Mouse (Mus musculus): ENCODE measurements around the gene Fip1l1. TPM values are rescaled to one million over a fixed set of nuclear protein-coding genes. Genes with fewer than 3 reads are reported as not detected.

The Fip1l1 gene
- polyA plus RNA-seq, 1 experiment from 2014 or later, result 92.6 TPM

- no peak overlapping the region for H3K9ac ChIP-seq
- no peak overlapping the region for H3K4me3 ChIP-seq (ENCODE audit: low read depth, low read length)
- 79% methylated on average over 4 of the region's 4 CpGs for WGBS
- H3K4me2 ChIP-seq, result no peak overlapping the region
- DNase-seq (no peak), ATAC-seq (ENCODE audit: insufficient read depth) (no peak)
- no peak for TF ChIP-seq CTCF (IDR thresholded peaks at IDR 0.05; ENCODE audit: low read depth)
- no peaks in the 10 kb centered on the region; the same call in 1 of the 2 replicates for H3K9me3 ChIP-seq (ENCODE audit: low read depth, low read length)
- no peak overlapping the region for H3K27ac ChIP-seq (ENCODE audit: low read depth)
- no peaks in the 10 kb centered on the region for H3K27me3 ChIP-seq (ENCODE audit: insufficient read depth, low read length)
- H3K36me3 ChIP-seq (ENCODE audit: insufficient read depth), result no peaks in the 10 kb centered on the region
- H3K4me1 ChIP-seq (ENCODE audit: insufficient read depth), result no peaks in the 10 kb centered on the region
Measured at GRCm38 (mm10) chr5:74640504-74640903, 105.3 kb downstream of the Fip1l1 start.

GRCm38 (mm10) chr5:74641000-74641399, 105.8 kb downstream of the Fip1l1 start:
- DNase-seq, result peak; percentile 80
- 49% methylated on average over 6 of the region's 6 CpGs for WGBS

GRCm38 (mm10) chr5:74642291-74642690, 107.0 kb downstream of the Fip1l1 start:
- Histone ChIP-seq H3K27me3 (ENCODE audit: insufficient read depth, low read length) (no peaks in the 10 kb centered on the region), H3K9me3 (ENCODE audit: low read depth, low read length) (no peaks in the 10 kb centered on the region; the same call in 1 of the 2 replicates), H3K4me3 (ENCODE audit: low read depth, low read length) (no peak overlapping the region), H3K27ac (ENCODE audit: low read depth) (no peak overlapping the region), H3K36me3 (ENCODE audit: insufficient read depth) (no peaks in the 10 kb centered on the region), H3K9ac (no peak overlapping the region), H3K4me1 (ENCODE audit: insufficient read depth) (no peaks in the 10 kb centered on the region), H3K4me2 (no peak overlapping the region)
- ATAC-seq (ENCODE audit: insufficient read depth) (no peak), DNase-seq (no peak)
- no peak for TF ChIP-seq CTCF (IDR thresholded peaks at IDR 0.05; ENCODE audit: low read depth)
- 42% methylated on average over 2 of the region's 2 CpGs for WGBS

More at GRCm38 (mm10) chr5:74641000-74641399, 105.8 kb downstream of the Fip1l1 start:
- H3K9ac ChIP-seq, result no peak overlapping the region
- no peak overlapping the region for H3K27ac ChIP-seq (ENCODE audit: low read depth)
- no peaks in the 10 kb centered on the region for H3K36me3 ChIP-seq (ENCODE audit: insufficient read depth)
- H3K4me1 ChIP-seq (ENCODE audit: insufficient read depth), result no peaks in the 10 kb centered on the region
- no peak overlapping the region for H3K4me3 ChIP-seq (ENCODE audit: low read depth, low read length)
- no peak for ATAC-seq (ENCODE audit: insufficient read depth)
- H3K9me3 ChIP-seq (ENCODE audit: low read depth, low read length), result no peaks in the 10 kb centered on the region; the same call in 1 of the 2 replicates
- H3K27me3 ChIP-seq (ENCODE audit: insufficient read depth, low read length), result no peaks in the 10 kb centered on the region
- TF ChIP-seq CTCF (IDR thresholded peaks at IDR 0.05; ENCODE audit: low read depth), result peak; percentile 66
- no peak overlapping the region for H3K4me2 ChIP-seq

DNA sequence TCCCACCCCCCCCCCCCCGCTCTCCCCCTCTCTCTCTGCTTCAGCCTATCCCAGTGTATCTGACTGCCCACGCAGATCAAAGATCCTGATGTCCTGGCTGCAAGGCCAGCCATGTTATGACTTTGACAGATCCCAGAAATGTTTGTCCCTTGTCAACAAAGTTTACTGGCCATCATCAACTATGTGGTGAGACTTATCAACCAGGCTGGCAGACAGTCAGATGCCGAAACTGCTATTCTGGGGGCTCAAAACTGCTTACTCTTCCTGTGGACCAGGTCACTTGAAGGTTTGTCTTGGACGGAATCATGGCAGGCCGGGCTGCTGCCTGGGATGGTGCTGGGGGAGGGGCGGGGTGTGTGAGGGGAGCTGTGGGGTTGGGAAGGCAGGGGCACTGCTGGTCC, 112.3 kb downstream of the Fip1l1 start:
- no peak overlapping the region for H3K27ac ChIP-seq (ENCODE audit: low read depth)
- no peaks in the 10 kb centered on the region for H3K9me3 ChIP-seq (ENCODE audit: low read depth, low read length)
- DNase-seq (peak; percentile 30), ATAC-seq (ENCODE audit: insufficient read depth) (no peak)
- H3K36me3 ChIP-seq (ENCODE audit: insufficient read depth), result no peaks in the 10 kb centered on the region
- WGBS, result 23% methylated on average over 5 of the region's 6 CpGs
- TF ChIP-seq CTCF (IDR thresholded peaks at IDR 0.05; ENCODE audit: low read depth), result no peak
- no peak overlapping the region for H3K4me3 ChIP-seq (ENCODE audit: low read depth, low read length)
- no peaks in the 10 kb centered on the region for H3K27me3 ChIP-seq (ENCODE audit: insufficient read depth, low read length)
- H3K4me2 ChIP-seq, result no peak overlapping the region
- H3K4me1 ChIP-seq (ENCODE audit: insufficient read depth), result no peaks in the 10 kb centered on the region
- no peak overlapping the region for H3K9ac ChIP-seq

DNA sequence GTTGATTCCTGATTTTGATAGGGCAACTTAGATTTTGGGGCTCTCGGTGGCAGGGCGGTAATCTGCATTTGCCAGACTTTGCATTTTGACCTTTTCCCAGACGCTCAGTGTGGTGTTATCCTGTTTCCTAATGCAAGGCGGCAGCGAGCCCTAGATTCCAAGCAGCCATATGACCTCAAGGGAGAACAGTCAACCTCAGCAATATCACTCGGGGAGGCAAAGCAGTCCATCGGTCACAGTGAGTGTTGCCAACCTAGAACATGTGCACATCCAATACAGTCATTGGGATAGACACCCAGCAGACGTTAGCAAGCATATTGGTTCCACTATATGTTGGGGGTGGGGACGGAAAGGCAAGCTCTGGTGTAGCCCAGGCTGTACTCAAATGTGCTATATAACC, 113.0 kb downstream of the Fip1l1 start:
- no peak for TF ChIP-seq CTCF (IDR thresholded peaks at IDR 0.05; ENCODE audit: low read depth)
- H3K27ac ChIP-seq (ENCODE audit: low read depth), result no peak overlapping the region
- 73% methylated on average over 9 of the region's 9 CpGs for WGBS
- DNase-seq (no peak), ATAC-seq (ENCODE audit: insufficient read depth) (no peak)
- no peaks in the 10 kb centered on the region for H3K9me3 ChIP-seq (ENCODE audit: low read depth, low read length)
- H3K4me3 ChIP-seq (ENCODE audit: low read depth, low read length), result no peak overlapping the region
- H3K27me3 ChIP-seq (ENCODE audit: insufficient read depth, low read length), result no peaks in the 10 kb centered on the region
- H3K36me3 ChIP-seq (ENCODE audit: insufficient read depth), result no peaks in the 10 kb centered on the region
- no peak overlapping the region for H3K4me2 ChIP-seq
- no peak overlapping the region for H3K9ac ChIP-seq
- no peaks in the 10 kb centered on the region for H3K4me1 ChIP-seq (ENCODE audit: insufficient read depth)

Other genes starting within 250 kb of the Fip1l1 start
- 17.8 and 17.9 TPM in 2 replicates for gene Scfd2, start 3.7 kb upstream of the Fip1l1 start, polyA plus RNA-seq (2014; fragmentation: Nextera tagmentation; extraction: Ambion mirVana)
- 4.8 and 5.5 TPM in 2 replicates for gene Lnx1, start 167.5 kb downstream of the Fip1l1 start, polyA plus RNA-seq (2014; fragmentation: Nextera tagmentation; extraction: Ambion mirVana)

All from lung, embryonic 14.5 days (tissue).